Mouse (Mus musculus): ENCODE data around the gene Zdhhc14. TPM values are rescaled to one million over a fixed set of nuclear protein-coding genes. Genes with fewer than 3 reads are reported as not detected.

Gene Zdhhc14
- total RNA-seq, 2 experiments from 2014 or later: 3.5 to 3.7 TPM

- DNase-seq: no peak
Observed at GRCm38 (mm10) chr17:5668981-5669380, 176.6 kb downstream of the Zdhhc14 start.

GRCm38 (mm10) chr17:5675951-5676350, 183.6 kb downstream of the Zdhhc14 start:
- no peak for DNase-seq

GRCm38 (mm10) chr17:5679315-5679714, 187.0 kb downstream of the Zdhhc14 start:
- no peak for DNase-seq

GRCm38 (mm10) chr17:5685324-5685723, 193.0 kb downstream of the Zdhhc14 start:
- no peak for DNase-seq

- DNase-seq: peak; percentile 62
Observed at GRCm38 (mm10) chr17:5687810-5688209, 195.5 kb downstream of the Zdhhc14 start.

- DNase-seq: no peak
Observed at GRCm38 (mm10) chr17:5688222-5688621, 195.9 kb downstream of the Zdhhc14 start.

GRCm38 (mm10) chr17:5688669-5689068, 196.3 kb downstream of the Zdhhc14 start:
- no peak for DNase-seq

- DNase-seq: no peak
Observed at GRCm38 (mm10) chr17:5690746-5691535, 198.6 kb downstream of the Zdhhc14 start.

- DNase-seq: no peak
Observed at GRCm38 (mm10) chr17:5692661-5693060, 200.3 kb downstream of the Zdhhc14 start.

- peak; percentile 12 for DNase-seq
Observed at GRCm38 (mm10) chr17:5693256-5693655, 200.9 kb downstream of the Zdhhc14 start.

- DNase-seq: peak; percentile 54
Observed at GRCm38 (mm10) chr17:5698447-5699096, 206.2 kb downstream of the Zdhhc14 start.

- no peak for DNase-seq
Observed at GRCm38 (mm10) chr17:5710320-5711104, 218.2 kb downstream of the Zdhhc14 start.

GRCm38 (mm10) chr17:5711861-5712260, 219.5 kb downstream of the Zdhhc14 start:
- no peak for DNase-seq

- DNase-seq: no peak
Observed at GRCm38 (mm10) chr17:5713141-5713540, 220.8 kb downstream of the Zdhhc14 start.

- DNase-seq: no peak
Observed at GRCm38 (mm10) chr17:5716912-5717311, 224.6 kb downstream of the Zdhhc14 start.

GRCm38 (mm10) chr17:5718768-5719387, 226.5 kb downstream of the Zdhhc14 start:
- no peak for DNase-seq

GRCm38 (mm10) chr17:5722802-5723201, 230.4 kb downstream of the Zdhhc14 start:
- DNase-seq: no peak

GRCm38 (mm10) chr17:5723601-5724189, 231.3 kb downstream of the Zdhhc14 start:
- DNase-seq: no peak

- no peak for DNase-seq
Observed at GRCm38 (mm10) chr17:5729587-5730125, 237.3 kb downstream of the Zdhhc14 start.

GRCm38 (mm10) chr17:5730538-5730937, 238.2 kb downstream of the Zdhhc14 start:
- no peak for DNase-seq

- DNase-seq: peak; percentile 60
Observed at GRCm38 (mm10) chr17:5733400-5733799, 241.0 kb downstream of the Zdhhc14 start.

- DNase-seq: no peak
Observed at GRCm38 (mm10) chr17:5741061-5741460, 248.7 kb downstream of the Zdhhc14 start.

Measured in heart, postnatal 4 days (tissue).